Mouse (Mus musculus) forebrain, embryonic 16.5 days (tissue): ENCODE measurements around the gene Ncf1. TPM values are rescaled to one million over a fixed set of nuclear protein-coding genes. Genes with fewer than 3 reads are reported as not detected.

Experiments
- ATAC-seq: fragments of 200-750 bp; cut with Nextera tagmentation; 2 replicates; pipeline ENCODE4 v1.8.0; 2017; ENCODE audit warnings: mild to moderate bottlenecking, moderate library complexity
- H3K27ac ChIP-seq: fragments of 300-500 bp; sonication (generic); 2 replicates; pipeline ENCODE4 v1.5.1; 2014; ENCODE audit warnings: low read length, control low read depth
- H3K27me3 ChIP-seq: fragments of 300-500 bp; sonication (generic); replicated peaks from 2 replicates; pipeline ENCODE4 v1.6.1; 2014; ENCODE audit warnings: low read length; ENCODE audit not compliant: control insufficient read depth, insufficient read depth
- H3K36me3 ChIP-seq: fragments of 300-500 bp; sonication (generic); 2 replicates; pipeline ENCODE4 v1.6.1; 2014; ENCODE audit not compliant: control insufficient read depth, insufficient read depth
- H3K4me1 ChIP-seq: fragments of 300-500 bp; sonication (generic); replicated peaks from 2 replicates; pipeline ENCODE4 v1.6.1; 2014; ENCODE audit warnings: low read length; ENCODE audit not compliant: control insufficient read depth, insufficient read depth
- H3K4me2 ChIP-seq: fragments of 300-500 bp; sonication (generic); 2 replicates; pipeline ENCODE4 v1.6.1; 2014; ENCODE audit warnings: mild to moderate bottlenecking, low read length, control low read depth
- H3K4me3 ChIP-seq: fragments of 300-500 bp; sonication (generic); replicated peaks from 2 replicates; pipeline ENCODE4 v1.5.1; 2014; ENCODE audit warnings: mild to moderate bottlenecking, low read length, control low read depth
- H3K9ac ChIP-seq: fragments of 300-500 bp; sonication (generic); replicated peaks from 2 replicates; pipeline ENCODE4 v1.6.1; 2014; ENCODE audit warnings: low read depth, low read length, control low read depth
- H3K9me3 ChIP-seq: fragments of 300-500 bp; sonication (generic); 2 replicates; pipeline ENCODE4 v1.6.1; 2016; ENCODE audit warnings: low read length; ENCODE audit not compliant: control insufficient read depth
- WGBS: fragments of 180-500 bp; shearing (Covaris S2); extraction: QIAGEN DNeasy Blood & Tissue Kit; methylation state at CpG from one replicate; pipeline ENCODE4 v1.1.7; 2014; 5-methylcytosine and 5-hydroxymethylcytosine counted together
- polyA plus RNA-seq: library from polyadenylated mRNA; unstranded; fragments of >200 nt; fragmentation: Nextera tagmentation; extraction: Ambion mirVana; gene quantifications from 2 replicates; pipeline ENCODE4 v1.2.1, GENCODE M21; 2015

The Ncf1 gene
- polyA plus RNA-seq, 1 experiment from 2014 or later = 1.8 TPM

DNA sequence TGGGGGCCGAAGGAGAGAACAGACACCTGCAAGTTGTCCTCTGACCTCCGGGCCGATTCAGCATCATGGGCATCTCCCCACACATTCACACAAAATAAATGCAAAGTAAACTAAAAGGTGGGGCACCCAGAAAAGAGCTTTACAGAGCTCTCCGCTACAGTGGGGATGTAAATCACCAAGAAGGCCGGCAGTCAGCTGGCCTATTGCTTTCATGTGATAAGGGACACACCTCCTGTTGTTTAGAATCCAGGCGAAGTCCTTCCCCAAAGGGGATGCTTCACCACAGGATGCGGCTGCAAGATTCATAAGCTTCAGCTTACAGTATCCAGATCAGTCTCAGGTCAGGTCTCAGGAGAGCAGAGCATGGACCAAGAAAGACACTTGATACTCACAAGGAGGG lies 50.9 kb downstream of the Ncf1 start:
- Histone ChIP-seq H3K36me3 (no peaks in the 10 kb centered on the region), H3K27ac (no peak overlapping the region), H3K27me3 (no peaks in the 10 kb centered on the region), H3K4me2 (no peak overlapping the region), H3K9ac (no peak overlapping the region), H3K4me1 (peaks cover 22% of the 10 kb centered on the region), H3K9me3 (no peaks in the 10 kb centered on the region), H3K4me3 (no peak overlapping the region)
- 84% methylated on average over 7 of the region's 7 CpGs for WGBS
- no peak for ATAC-seq

DNA sequence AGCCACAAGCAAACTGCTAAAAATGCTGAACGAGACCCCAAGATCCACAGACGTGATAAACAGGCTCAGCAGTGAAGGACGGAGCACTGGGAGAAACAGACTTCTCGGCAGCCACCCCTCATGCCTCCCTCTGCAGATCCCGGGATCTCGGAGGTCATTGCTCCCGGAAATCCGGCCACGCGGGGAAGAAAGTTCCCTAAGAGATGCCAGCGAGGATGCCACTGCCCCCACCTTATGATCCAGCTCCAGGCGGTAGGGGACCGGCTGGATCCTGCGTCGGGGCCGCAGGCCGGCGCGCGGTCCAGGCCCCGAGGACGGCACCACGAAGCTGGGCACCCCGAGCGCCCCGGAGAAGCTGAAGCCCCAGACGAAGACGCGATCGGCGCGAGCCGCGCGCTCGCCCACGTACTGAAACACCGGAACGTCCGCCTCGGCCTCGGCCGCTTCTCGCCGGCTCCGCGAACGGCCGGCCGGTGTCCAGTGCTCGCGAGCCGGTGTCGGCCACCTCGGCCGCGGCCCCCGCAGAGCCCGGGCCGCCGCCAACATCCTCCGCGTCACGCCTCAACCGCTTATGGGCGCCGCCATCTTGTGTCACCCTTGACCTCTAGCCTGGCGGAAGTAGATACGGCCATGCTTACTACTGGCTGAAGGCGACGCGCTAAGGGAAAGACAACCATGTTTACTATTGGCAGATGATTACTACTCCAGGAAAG lies 53.1 kb downstream of the Ncf1 start, which contains the start of gene Rcc1l:
Gene Rcc1l, minus strand, starts transcription at position 606 of the 713 bp plus-strand sequence.
- no peaks in the 10 kb centered on the region for H3K36me3 ChIP-seq
- peak within 1 kb of the TSS; percentile 86 for H3K4me2 ChIP-seq
- under 1% methylated on average over 72 of the region's 72 CpGs for WGBS
- peak within 1 kb of the TSS; percentile 61 for H3K9ac ChIP-seq
- H3K4me3 ChIP-seq = peak within 1 kb of the TSS; percentile 87
- peaks cover 12% of the 10 kb centered on the region for H3K4me1 ChIP-seq
- H3K27me3 ChIP-seq = no peaks in the 10 kb centered on the region
- no peaks in the 10 kb centered on the region for H3K9me3 ChIP-seq
- ATAC-seq = peak; percentile 92
- H3K27ac ChIP-seq = peak within 1 kb of the TSS; percentile 38

DNA sequence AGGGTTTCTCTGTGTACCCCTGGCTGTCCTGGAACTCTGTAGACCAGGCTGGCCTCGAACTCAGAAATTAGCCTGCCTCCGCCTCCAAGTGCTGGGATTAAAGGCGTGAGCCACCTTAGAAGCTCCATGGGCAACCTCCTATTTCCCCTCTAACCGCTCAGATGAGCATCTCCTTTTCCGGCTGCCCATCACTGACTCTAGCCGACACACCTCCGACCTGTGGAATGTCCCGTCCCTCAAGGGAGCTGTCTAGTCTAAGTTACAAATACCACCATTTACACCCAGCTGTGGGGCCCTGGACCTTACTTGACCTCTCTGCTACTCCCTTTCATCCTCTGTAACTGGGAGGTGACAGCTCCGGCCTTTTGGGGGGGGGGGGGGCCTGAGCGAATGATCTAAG lies 53.7 kb downstream of the Ncf1 start:
- 6% methylated on average over 10 of the region's 10 CpGs for WGBS
- Histone ChIP-seq H3K4me1 (peaks cover 12% of the 10 kb centered on the region), H3K36me3 (no peaks in the 10 kb centered on the region), H3K4me2 (peak overlapping the region; percentile 86), H3K4me3 (peak overlapping the region; percentile 87), H3K9me3 (no peaks in the 10 kb centered on the region), H3K27me3 (no peaks in the 10 kb centered on the region), H3K27ac (peak overlapping the region; percentile 38), H3K9ac (peak overlapping the region; percentile 61)
- ATAC-seq = no peak

DNA sequence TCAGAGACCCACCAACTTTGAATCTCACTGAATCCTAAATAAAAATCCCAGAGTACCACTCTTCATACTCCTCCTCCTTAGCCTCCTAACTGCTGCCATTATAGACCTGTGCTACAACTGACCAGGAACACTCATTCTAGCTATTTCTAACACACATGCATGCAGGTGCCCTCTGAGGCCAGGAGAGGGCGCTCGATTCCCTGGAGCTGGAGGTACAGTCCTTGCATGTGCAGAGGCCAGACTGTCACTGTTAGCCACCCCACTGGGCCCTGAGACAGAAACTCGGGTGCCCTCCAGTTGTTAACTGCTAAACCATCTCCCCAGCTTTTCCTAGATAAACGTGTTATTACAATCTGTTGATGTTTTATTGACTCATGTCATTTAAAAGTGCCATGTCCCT lies 56.2 kb downstream of the Ncf1 start:
- no peaks in the 10 kb centered on the region for H3K9me3 ChIP-seq
- WGBS = 40% methylated on average over 4 of the region's 4 CpGs
- no peaks in the 10 kb centered on the region for H3K36me3 ChIP-seq
- no peaks in the 10 kb centered on the region for H3K27me3 ChIP-seq
- peaks cover 12% of the 10 kb centered on the region for H3K4me1 ChIP-seq
- H3K4me2 ChIP-seq = no peak overlapping the region
- ATAC-seq = no peak
- no peak overlapping the region for H3K4me3 ChIP-seq
- no peak overlapping the region for H3K9ac ChIP-seq
- H3K27ac ChIP-seq = no peak overlapping the region

DNA sequence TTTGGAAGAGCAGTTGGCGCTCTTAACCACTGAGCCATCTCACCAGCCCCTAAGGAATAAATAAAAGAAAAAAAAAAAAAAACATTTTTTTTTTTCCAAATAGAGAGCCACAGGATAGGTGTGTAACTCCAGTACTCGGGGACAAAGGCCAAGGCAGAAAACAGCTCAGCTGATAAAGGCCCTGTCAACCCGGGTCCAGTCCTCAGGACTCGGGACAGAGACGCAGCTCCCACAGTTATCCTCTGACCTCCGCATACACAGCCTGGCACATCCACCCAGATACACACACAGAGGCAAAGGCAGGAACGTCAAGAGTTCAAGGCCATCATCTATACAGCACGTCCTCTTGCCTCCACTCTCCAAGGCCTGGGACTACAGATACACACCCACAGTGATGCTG lies 59.3 kb downstream of the Ncf1 start:
- Histone ChIP-seq H3K4me1 (peaks cover 5% of the 10 kb centered on the region), H3K9ac (no peak overlapping the region), H3K27ac (no peak overlapping the region), H3K9me3 (no peaks in the 10 kb centered on the region), H3K4me2 (no peak overlapping the region), H3K36me3 (no peaks in the 10 kb centered on the region), H3K27me3 (no peaks in the 10 kb centered on the region), H3K4me3 (no peak overlapping the region)
- 94% methylated on average over 8 of the region's 8 CpGs for WGBS
- no peak for ATAC-seq

Other genes starting within 250 kb of the Ncf1 start
- gene Castor2, start 129.9 kb downstream of the Ncf1 start, polyA plus RNA-seq = 29.2 and 31.4 TPM in 2 replicates
- 23.6 and 24.1 TPM in 2 replicates for gene Rcc1l, start 52.9 kb downstream of the Ncf1 start, polyA plus RNA-seq
- 11.6 and 12.5 TPM in 2 replicates for gene Gtf2ird2, start 45.6 kb downstream of the Ncf1 start, polyA plus RNA-seq
- gene Gtf2i, start 85.1 kb upstream of the Ncf1 start, polyA plus RNA-seq = 168 and 187 TPM in 2 replicates
- 83.9 and 96.6 TPM in 2 replicates for gene Gtf2ird1, start 227.1 kb upstream of the Ncf1 start, polyA plus RNA-seq